Mouse (Mus musculus): ENCODE results near the gene Brsk2. TPM values are rescaled to one million over a fixed set of nuclear protein-coding genes. Genes with fewer than 3 reads are reported as not detected.

The Brsk2 gene
- polyA plus RNA-seq, 1 experiment from 2014 or later, result 1.1 TPM

- ATAC-seq (ENCODE audit: insufficient number of reproducible peaks, insufficient read depth, low FRiP score, low TSS enrichment, low read depth), result no peak
- whole genome bisulfite sequencing, result 77% methylated on average over 2 of the region's 2 CpGs
- no peaks in the 10 kb centered on the region for H3K4me1 ChIP-seq
- H3K9me3 ChIP-seq, result no peaks in the 10 kb centered on the region
- H3K27ac ChIP-seq, result no peak overlapping the region
- no peaks in the 10 kb centered on the region for H3K36me3 ChIP-seq
- H3K9ac ChIP-seq, result no peak overlapping the region
- no peaks in the 10 kb centered on the region for H3K27me3 ChIP-seq
- H3K4me3 ChIP-seq, result no peak overlapping the region
- no peak overlapping the region for H3K4me2 ChIP-seq
Observed at GRCm38 (mm10) chr7:141991183-141991582, 41.6 kb downstream of the Brsk2 start.

- Histone ChIP-seq H3K27ac (no peak overlapping the region), H3K4me1 (no peaks in the 10 kb centered on the region), H3K9ac (no peak overlapping the region), H3K4me2 (no peak overlapping the region), H3K4me3 (no peak overlapping the region), H3K27me3 (no peaks in the 10 kb centered on the region), H3K9me3 (no peaks in the 10 kb centered on the region), H3K36me3 (no peaks in the 10 kb centered on the region; the same call in 1 of the 2 replicates)
- ATAC-seq (ENCODE audit: insufficient number of reproducible peaks, insufficient read depth, low FRiP score, low TSS enrichment, low read depth), result no peak
- WGBS, result 89% methylated on average over 4 of the region's 4 CpGs
Observed at GRCm38 (mm10) chr7:141994121-141994520, 44.6 kb downstream of the Brsk2 start.

DNA sequence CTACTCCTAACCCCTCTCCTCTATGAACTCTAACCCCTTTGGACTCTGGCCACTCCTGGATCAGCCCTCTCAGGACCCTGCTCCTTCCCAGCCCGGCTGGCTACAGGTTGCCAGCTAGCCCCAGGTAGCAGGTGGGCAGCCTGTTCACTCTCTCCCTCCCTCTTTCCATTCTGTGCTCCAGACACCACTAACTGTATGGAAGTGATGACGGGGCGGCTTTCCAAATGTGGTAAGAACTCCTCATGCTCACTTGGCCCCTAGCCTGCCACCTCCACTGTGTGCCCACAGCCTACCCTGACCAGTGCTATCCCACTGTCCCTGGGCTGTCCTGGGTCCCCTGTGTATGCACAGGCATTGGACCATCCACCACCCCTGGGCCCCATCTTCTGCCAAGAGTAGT lies 51.1 kb downstream of the Brsk2 start:
- WGBS, result 91% methylated on average over 3 of the region's 3 CpGs
- Histone ChIP-seq H3K36me3 (peaks cover 10% of the 10 kb centered on the region), H3K4me3 (no peak overlapping the region), H3K27ac (no peak overlapping the region), H3K9ac (no peak overlapping the region), H3K27me3 (no peaks in the 10 kb centered on the region), H3K4me2 (no peak overlapping the region), H3K4me1 (no peaks in the 10 kb centered on the region), H3K9me3 (no peaks in the 10 kb centered on the region)
- ATAC-seq (ENCODE audit: insufficient number of reproducible peaks, insufficient read depth, low FRiP score, low TSS enrichment, low read depth), result no peak

DNA sequence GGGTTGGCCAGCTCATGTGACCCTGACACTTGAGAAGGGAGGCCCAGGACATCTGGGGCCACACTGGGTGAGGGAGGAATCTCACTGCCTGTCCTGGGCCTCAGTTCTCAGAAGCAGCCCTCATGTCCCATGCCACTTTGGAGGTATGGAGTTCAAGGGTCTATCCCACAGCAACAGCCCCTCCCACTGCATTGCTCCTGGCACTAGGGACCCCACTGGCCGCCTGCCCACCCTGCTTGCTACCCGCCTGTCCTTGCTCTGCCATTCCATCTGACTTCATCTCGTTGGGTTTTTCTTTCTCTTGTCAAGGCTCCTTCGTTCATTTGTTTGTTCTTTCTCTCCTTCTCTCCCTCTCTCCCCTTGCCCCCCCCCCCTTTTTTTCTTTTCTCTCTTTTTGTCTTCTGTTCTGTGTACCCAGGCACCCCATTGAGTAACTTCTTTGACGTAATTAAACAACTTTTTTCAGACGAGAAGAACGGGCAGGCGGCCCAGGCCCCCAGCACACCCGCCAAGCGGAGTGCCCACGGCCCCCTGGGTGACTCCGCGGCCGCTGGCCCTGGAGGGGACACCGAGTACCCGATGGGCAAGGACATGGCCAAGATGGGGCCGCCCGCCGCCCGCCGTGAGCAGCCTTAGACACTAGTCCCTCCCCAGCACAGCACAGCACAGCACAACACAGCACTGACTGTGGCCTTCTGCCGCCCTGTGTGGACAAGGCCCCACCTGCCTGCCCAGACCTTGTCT lies 52.2 kb downstream of the Brsk2 start:
- Histone ChIP-seq H3K9ac (no peak overlapping the region), H3K36me3 (peaks cover 10% of the 10 kb centered on the region), H3K27ac (no peak overlapping the region), H3K4me1 (no peaks in the 10 kb centered on the region), H3K4me3 (no peak overlapping the region), H3K9me3 (no peaks in the 10 kb centered on the region), H3K27me3 (no peaks in the 10 kb centered on the region), H3K4me2 (no peak overlapping the region)
- ATAC-seq (ENCODE audit: insufficient number of reproducible peaks, insufficient read depth, low FRiP score, low TSS enrichment, low read depth), result no peak
- WGBS, result 86% methylated on average over 22 of the region's 22 CpGs

GRCm38 (mm10) chr7:142016562-142016961 lies 67.0 kb downstream of the Brsk2 start:
- H3K4me1 ChIP-seq, result peaks cover 12% of the 10 kb centered on the region; the same call in 1 of the 2 replicates
- no peak for ATAC-seq (ENCODE audit: insufficient number of reproducible peaks, insufficient read depth, low FRiP score, low TSS enrichment, low read depth)
- H3K9ac ChIP-seq, result no peak overlapping the region
- no peaks in the 10 kb centered on the region for H3K9me3 ChIP-seq
- H3K27me3 ChIP-seq, result no peaks in the 10 kb centered on the region
- no peak overlapping the region for H3K4me3 ChIP-seq
- H3K36me3 ChIP-seq, result peaks cover 31% of the 10 kb centered on the region
- WGBS, result 68% methylated on average over 1 of the region's 1 CpGs
- H3K27ac ChIP-seq, result no peak overlapping the region
- no peak overlapping the region for H3K4me2 ChIP-seq

GRCm38 (mm10) chr7:142019699-142020098 lies 70.1 kb downstream of the Brsk2 start:
- 47% methylated on average over 2 of the region's 2 CpGs for WGBS
- ATAC-seq (ENCODE audit: insufficient number of reproducible peaks, insufficient read depth, low FRiP score, low TSS enrichment, low read depth), result no peak

GRCm38 (mm10) chr7:142020827-142021226 lies 71.3 kb downstream of the Brsk2 start:
- Histone ChIP-seq H3K36me3 (peaks cover 5% of the 10 kb centered on the region; the same call in 1 of the 2 replicates), H3K4me2 (no peak overlapping the region), H3K9me3 (no peaks in the 10 kb centered on the region), H3K27me3 (no peaks in the 10 kb centered on the region), H3K4me1 (peaks cover 23% of the 10 kb centered on the region), H3K9ac (no peak overlapping the region), H3K27ac (no peak overlapping the region), H3K4me3 (no peak overlapping the region)
- no peak for ATAC-seq (ENCODE audit: insufficient number of reproducible peaks, insufficient read depth, low FRiP score, low TSS enrichment, low read depth)
- 68% methylated on average over 3 of the region's 3 CpGs for WGBS

More at GRCm38 (mm10) chr7:142019699-142020098, 70.1 kb downstream of the Brsk2 start:
- Histone ChIP-seq H3K27me3 (no peaks in the 10 kb centered on the region), H3K9ac (no peak overlapping the region), H3K36me3 (peaks cover 16% of the 10 kb centered on the region; the same call in 1 of the 2 replicates), H3K4me2 (no peak overlapping the region), H3K4me3 (no peak overlapping the region), H3K4me1 (peaks cover 14% of the 10 kb centered on the region), H3K27ac (no peak overlapping the region), H3K9me3 (no peaks in the 10 kb centered on the region)

- H3K27ac ChIP-seq, result peak overlapping the region; percentile 44
- no peak overlapping the region for H3K4me2 ChIP-seq
- H3K4me3 ChIP-seq, result no peak overlapping the region
- ATAC-seq (ENCODE audit: insufficient number of reproducible peaks, insufficient read depth, low FRiP score, low TSS enrichment, low read depth), result no peak; the same call in 1 of the 2 replicates
- H3K4me1 ChIP-seq, result peaks cover 26% of the 10 kb centered on the region
- no peaks in the 10 kb centered on the region for H3K36me3 ChIP-seq
- no peaks in the 10 kb centered on the region for H3K27me3 ChIP-seq
- H3K9me3 ChIP-seq, result no peaks in the 10 kb centered on the region
- 76% methylated on average over 2 of the region's 2 CpGs for WGBS
- H3K9ac ChIP-seq, result no peak overlapping the region
Observed at GRCm38 (mm10) chr7:142025196-142025595, 75.6 kb downstream of the Brsk2 start.

- Histone ChIP-seq H3K36me3 (no peaks in the 10 kb centered on the region), H3K4me2 (no peak overlapping the region), H3K4me1 (peaks cover 21% of the 10 kb centered on the region), H3K4me3 (no peak overlapping the region), H3K27ac (peak overlapping the region; percentile 44; the same call in 1 of the 2 replicates), H3K27me3 (no peaks in the 10 kb centered on the region), H3K9me3 (no peaks in the 10 kb centered on the region), H3K9ac (no peak overlapping the region)
- 83% methylated on average over 4 of the region's 4 CpGs for WGBS
- ATAC-seq (ENCODE audit: insufficient number of reproducible peaks, insufficient read depth, low FRiP score, low TSS enrichment, low read depth), result no peak
Observed at GRCm38 (mm10) chr7:142025926-142026325, 76.4 kb downstream of the Brsk2 start.

GRCm38 (mm10) chr7:142030073-142030472 lies 80.5 kb downstream of the Brsk2 start:
- H3K9me3 ChIP-seq, result no peaks in the 10 kb centered on the region
- H3K27me3 ChIP-seq, result no peaks in the 10 kb centered on the region
- peaks cover 21% of the 10 kb centered on the region for H3K4me1 ChIP-seq
- no peak overlapping the region for H3K9ac ChIP-seq
- no peak for ATAC-seq (ENCODE audit: insufficient number of reproducible peaks, insufficient read depth, low FRiP score, low TSS enrichment, low read depth)
- H3K27ac ChIP-seq, result no peak overlapping the region
- H3K4me3 ChIP-seq, result no peak overlapping the region
- no peaks in the 10 kb centered on the region for H3K36me3 ChIP-seq
- no peak overlapping the region for H3K4me2 ChIP-seq

- H3K9ac ChIP-seq, result no peak overlapping the region
- H3K4me1 ChIP-seq, result peaks cover 4% of the 10 kb centered on the region; the same call in 1 of the 2 replicates
- no peaks in the 10 kb centered on the region for H3K36me3 ChIP-seq
- no peaks in the 10 kb centered on the region for H3K9me3 ChIP-seq
- ATAC-seq (ENCODE audit: insufficient number of reproducible peaks, insufficient read depth, low FRiP score, low TSS enrichment, low read depth), result no peak
- no peak overlapping the region for H3K27ac ChIP-seq
- WGBS, result 81% methylated on average over 2 of the region's 2 CpGs
- no peak overlapping the region for H3K4me2 ChIP-seq
- H3K27me3 ChIP-seq, result no peaks in the 10 kb centered on the region
- no peak overlapping the region for H3K4me3 ChIP-seq
Observed at GRCm38 (mm10) chr7:142034198-142034597, 84.6 kb downstream of the Brsk2 start.

DNA sequence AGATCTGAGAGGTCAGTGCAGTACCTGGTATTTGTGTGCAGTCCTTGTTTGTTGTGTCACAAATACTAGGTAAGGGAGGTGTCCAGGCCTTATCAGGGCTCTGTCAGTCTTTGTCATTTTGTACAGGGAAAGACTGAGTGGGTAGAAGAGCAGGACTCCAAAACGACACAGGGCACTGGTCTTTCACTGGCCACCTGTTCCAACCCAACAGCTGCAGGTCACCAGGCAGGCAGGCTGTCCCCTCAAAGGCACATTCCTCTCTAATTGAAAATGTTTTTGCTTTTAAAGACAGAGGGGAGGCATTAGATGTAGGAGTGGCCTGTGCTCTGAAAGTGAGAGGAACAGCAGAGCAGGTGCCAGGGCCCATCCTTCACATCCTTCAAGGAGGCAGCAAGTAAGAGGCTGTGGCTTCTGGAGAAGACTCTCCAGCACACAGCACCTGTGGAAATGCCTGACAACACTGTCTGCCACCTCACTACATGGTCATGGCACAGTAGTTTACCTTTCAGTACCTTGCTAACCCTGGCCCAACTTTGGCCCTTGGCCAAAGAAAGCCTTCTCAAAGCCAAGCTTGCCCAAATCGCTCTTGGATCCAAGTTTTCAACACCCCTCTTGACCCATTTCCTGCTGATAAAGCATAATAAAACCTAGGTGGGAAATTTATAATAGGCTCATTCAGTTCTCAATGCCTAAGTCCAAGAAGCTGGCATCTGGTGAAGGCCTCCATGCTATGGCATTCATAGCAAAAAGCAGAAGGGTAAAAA lies 85.7 kb downstream of the Brsk2 start:
- Histone ChIP-seq H3K36me3 (no peaks in the 10 kb centered on the region), H3K4me3 (no peak overlapping the region), H3K4me1 (peaks cover 4% of the 10 kb centered on the region; the same call in 1 of the 2 replicates), H3K9ac (no peak overlapping the region), H3K27ac (no peak overlapping the region), H3K4me2 (no peak overlapping the region), H3K9me3 (no peaks in the 10 kb centered on the region), H3K27me3 (no peaks in the 10 kb centered on the region)
- 60% methylated on average over 2 of the region's 2 CpGs for WGBS
- ATAC-seq (ENCODE audit: insufficient number of reproducible peaks, insufficient read depth, low FRiP score, low TSS enrichment, low read depth), result no peak

Data from embryonic facial prominence, embryonic 13.5 days (tissue).